Mouse (Mus musculus): ENCODE measurements around the gene Usp35. TPM values are rescaled to one million over a fixed set of nuclear protein-coding genes. Genes with fewer than 3 reads are reported as not detected.
A peak's percentile ranks its signal among the peaks of the same experiment; 100 is the strongest.

Gene Usp35
- polyA plus RNA-seq, 1 experiment from 2014 or later = 2.2 TPM

DNA sequence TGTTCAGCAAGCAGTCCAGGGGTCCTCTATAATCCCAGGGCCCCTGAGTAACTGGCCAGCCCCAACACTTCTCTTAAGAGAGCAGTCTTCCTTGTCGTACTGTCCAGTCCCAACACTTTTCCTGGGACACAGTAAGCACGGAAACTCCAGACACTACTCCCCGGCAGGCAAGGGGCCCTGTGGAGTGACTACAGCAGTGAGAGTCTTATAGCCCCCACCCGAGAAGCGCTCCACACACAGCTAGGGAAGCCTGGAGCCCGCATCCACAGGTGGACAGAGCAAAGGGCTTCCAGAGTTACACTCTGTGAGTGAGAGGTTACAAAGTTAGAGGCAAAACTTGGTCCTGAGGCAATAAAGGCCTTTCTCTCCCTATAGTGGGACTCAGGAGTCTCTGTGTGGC is 17.6 kb upstream of the Usp35 start:
- DNase-seq (ENCODE audit: low spot score) (no peak), ATAC-seq (ENCODE audit: low read depth) (no peak)
- no peak overlapping the region for H3K9ac ChIP-seq (ENCODE audit: low read depth, low read length)
- 82% methylated on average over 6 of the region's 6 CpGs for WGBS
- H3K4me3 ChIP-seq (ENCODE audit: low read depth, low read length) = no peak overlapping the region
- H3K4me1 ChIP-seq (ENCODE audit: control insufficient read depth, insufficient read depth, low read length) = peaks cover 9% of the 10 kb centered on the region
- H3K27ac ChIP-seq (replicated peaks; ENCODE audit: low read depth, low read length) = no peak overlapping the region
- H3K9me3 ChIP-seq (ENCODE audit: control insufficient read depth, low read length) = no peaks in the 10 kb centered on the region
- no peaks in the 10 kb centered on the region for H3K27me3 ChIP-seq (replicated peaks; ENCODE audit: control insufficient read depth, insufficient read depth, low read length)
- H3K36me3 ChIP-seq (ENCODE audit: control insufficient read depth, insufficient read depth, low read length) = no peaks in the 10 kb centered on the region
- no peak overlapping the region for H3K4me2 ChIP-seq (ENCODE audit: low read depth, low read length)

DNA sequence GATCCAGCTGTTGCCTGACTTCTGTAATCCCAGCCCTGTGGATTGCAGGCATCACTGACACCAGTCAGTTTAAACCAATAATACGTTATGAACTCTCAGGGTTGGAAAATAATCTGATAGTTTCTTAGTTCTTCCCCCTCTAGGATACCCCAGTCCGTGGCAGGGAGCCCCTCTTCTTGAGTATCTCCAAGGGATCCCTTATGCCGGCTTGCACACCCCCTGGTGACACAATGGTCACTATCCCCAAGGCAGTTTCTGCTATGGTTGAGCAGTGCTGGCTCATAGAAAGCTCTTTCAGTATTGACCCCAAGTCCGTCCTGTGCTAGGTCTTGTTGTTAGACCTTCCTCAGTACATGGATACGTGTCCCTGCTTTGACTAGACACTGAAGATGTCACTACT is 17.0 kb upstream of the Usp35 start:
- no peak overlapping the region for H3K27ac ChIP-seq (replicated peaks; ENCODE audit: low read depth, low read length)
- peaks cover 9% of the 10 kb centered on the region for H3K4me1 ChIP-seq (ENCODE audit: control insufficient read depth, insufficient read depth, low read length)
- no peak overlapping the region for H3K9ac ChIP-seq (ENCODE audit: low read depth, low read length)
- WGBS = 69% methylated on average over 5 of the region's 5 CpGs
- H3K27me3 ChIP-seq (replicated peaks; ENCODE audit: control insufficient read depth, insufficient read depth, low read length) = no peaks in the 10 kb centered on the region
- H3K4me2 ChIP-seq (ENCODE audit: low read depth, low read length) = no peak overlapping the region
- DNase-seq (ENCODE audit: low spot score) = no peak
- no peak for ATAC-seq (ENCODE audit: low read depth)
- H3K36me3 ChIP-seq (ENCODE audit: control insufficient read depth, insufficient read depth, low read length) = no peaks in the 10 kb centered on the region
- H3K9me3 ChIP-seq (ENCODE audit: control insufficient read depth, low read length) = no peaks in the 10 kb centered on the region
- no peak overlapping the region for H3K4me3 ChIP-seq (ENCODE audit: low read depth, low read length)

DNA sequence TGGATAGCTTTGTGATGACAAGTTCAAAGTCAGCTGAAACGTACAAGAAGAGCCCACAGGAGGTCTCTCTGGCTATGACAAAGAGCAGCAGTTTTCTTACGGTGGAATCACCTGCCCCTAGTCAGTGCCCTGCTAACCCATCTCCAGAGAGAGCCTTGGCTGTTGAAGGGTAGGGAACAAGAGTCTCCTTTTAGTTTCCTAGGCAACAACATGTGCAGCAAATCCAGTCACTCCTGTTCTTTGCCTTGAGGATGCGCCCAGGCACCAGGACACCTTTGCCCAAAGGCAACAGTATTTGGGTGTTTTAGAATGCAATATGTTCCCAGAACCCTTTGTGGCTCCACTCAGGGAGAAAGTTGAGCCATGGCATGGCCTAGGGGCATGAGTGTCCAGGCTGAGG is 16.5 kb upstream of the Usp35 start:
- DNase-seq (ENCODE audit: low spot score) (no peak), ATAC-seq (ENCODE audit: low read depth) (no peak)
- H3K4me2 ChIP-seq (ENCODE audit: low read depth, low read length) = no peak overlapping the region
- 82% methylated on average over 3 of the region's 3 CpGs for WGBS
- no peak overlapping the region for H3K4me3 ChIP-seq (ENCODE audit: low read depth, low read length)
- H3K36me3 ChIP-seq (ENCODE audit: control insufficient read depth, insufficient read depth, low read length) = no peaks in the 10 kb centered on the region
- H3K9ac ChIP-seq (ENCODE audit: low read depth, low read length) = no peak overlapping the region
- no peaks in the 10 kb centered on the region for H3K9me3 ChIP-seq (ENCODE audit: control insufficient read depth, low read length)
- peaks cover 9% of the 10 kb centered on the region for H3K4me1 ChIP-seq (ENCODE audit: control insufficient read depth, insufficient read depth, low read length)
- H3K27ac ChIP-seq (replicated peaks; ENCODE audit: low read depth, low read length) = no peak overlapping the region
- no peaks in the 10 kb centered on the region for H3K27me3 ChIP-seq (replicated peaks; ENCODE audit: control insufficient read depth, insufficient read depth, low read length)

DNA sequence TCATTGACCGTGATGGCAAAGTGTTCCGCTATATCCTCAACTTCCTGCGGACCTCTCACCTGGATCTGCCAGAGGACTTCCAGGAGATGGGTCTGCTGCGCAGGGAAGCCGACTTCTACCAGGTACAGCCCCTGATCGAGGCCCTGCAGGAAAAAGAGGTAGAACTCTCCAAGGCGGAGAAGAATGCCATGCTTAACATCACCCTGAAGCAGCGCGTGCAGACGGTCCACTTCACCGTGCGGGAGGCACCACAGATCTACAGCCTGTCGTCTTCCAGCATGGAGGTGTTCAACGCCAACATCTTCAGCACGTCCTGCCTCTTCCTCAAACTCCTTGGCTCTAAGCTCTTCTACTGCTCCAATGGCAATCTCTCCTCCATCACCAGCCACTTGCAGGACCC is 15.6 kb upstream of the Usp35 start:
- WGBS = over 99% methylated on average over 15 of the region's 15 CpGs
- ATAC-seq (ENCODE audit: low read depth) = no peak
- H3K4me1 ChIP-seq (ENCODE audit: control insufficient read depth, insufficient read depth, low read length) = peaks cover 9% of the 10 kb centered on the region
- no peak overlapping the region for H3K9ac ChIP-seq (ENCODE audit: low read depth, low read length)
- no peaks in the 10 kb centered on the region for H3K36me3 ChIP-seq (ENCODE audit: control insufficient read depth, insufficient read depth, low read length)
- no peak overlapping the region for H3K4me3 ChIP-seq (ENCODE audit: low read depth, low read length)
- no peak overlapping the region for H3K4me2 ChIP-seq (ENCODE audit: low read depth, low read length)
- H3K9me3 ChIP-seq (ENCODE audit: control insufficient read depth, low read length) = no peaks in the 10 kb centered on the region
- DNase-seq (ENCODE audit: low spot score) = no peak
- H3K27ac ChIP-seq (replicated peaks; ENCODE audit: low read depth, low read length) = no peak overlapping the region
- no peaks in the 10 kb centered on the region for H3K27me3 ChIP-seq (replicated peaks; ENCODE audit: control insufficient read depth, insufficient read depth, low read length)

DNA sequence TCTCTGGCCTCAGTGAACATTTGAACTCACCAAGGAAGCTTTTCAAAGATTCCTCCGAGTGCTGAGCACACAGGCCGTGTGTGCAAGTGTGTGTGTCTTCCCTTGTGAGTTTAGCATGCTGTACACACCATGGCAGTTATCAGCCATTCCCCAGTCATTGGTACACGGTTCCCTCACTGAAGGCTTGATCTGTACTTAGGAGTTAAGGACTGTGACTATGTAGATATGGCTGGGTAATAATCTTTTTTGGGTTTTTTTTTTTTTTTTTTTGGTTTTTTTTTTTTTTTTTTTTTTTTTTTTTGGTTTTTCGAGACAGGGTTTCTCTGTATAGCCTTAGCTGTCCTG is 15.0 kb upstream of the Usp35 start:
- WGBS = 71% methylated on average over 4 of the region's 4 CpGs
- no peaks in the 10 kb centered on the region for H3K9me3 ChIP-seq (ENCODE audit: control insufficient read depth, low read length)
- DNase-seq (ENCODE audit: low spot score) = no peak

DNA sequence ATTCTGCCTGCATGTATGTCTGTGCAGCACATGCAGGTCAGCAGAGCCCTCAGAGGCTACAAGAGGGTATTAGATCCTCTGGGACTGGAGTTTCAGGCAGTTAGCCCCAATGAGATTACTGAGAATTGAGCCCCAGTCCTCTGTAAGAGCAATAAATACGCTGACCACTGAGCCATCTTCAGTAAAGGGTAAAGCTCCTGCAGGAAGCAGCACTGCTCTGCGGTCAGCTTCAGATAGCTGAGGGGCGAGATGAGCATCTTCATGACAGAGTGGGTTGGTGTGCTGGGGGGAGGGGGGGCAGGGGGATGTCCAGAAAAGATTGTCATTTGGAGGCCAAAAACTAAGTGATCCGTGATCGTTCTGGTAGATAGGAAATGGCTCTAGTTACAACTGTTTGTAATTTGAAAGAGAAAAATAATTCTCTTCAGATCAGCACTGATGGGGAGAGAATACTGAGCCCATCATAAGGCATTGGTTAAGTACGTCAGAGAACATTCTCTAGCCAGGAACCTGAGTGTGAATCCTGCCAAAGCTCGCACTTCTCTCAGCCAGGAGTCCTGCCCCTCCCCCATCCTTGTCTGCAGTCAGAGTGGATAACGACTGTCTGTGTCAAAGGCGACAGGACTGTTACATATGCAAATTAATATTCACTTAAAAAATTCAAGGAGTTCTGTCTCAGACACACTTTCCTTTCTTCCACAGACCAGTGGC is 14.4 kb upstream of the Usp35 start:
- no peak overlapping the region for H3K9ac ChIP-seq (ENCODE audit: low read depth, low read length)
- no peaks in the 10 kb centered on the region for H3K9me3 ChIP-seq (ENCODE audit: control insufficient read depth, low read length)
- no peak overlapping the region for H3K4me3 ChIP-seq (ENCODE audit: low read depth, low read length)
- H3K4me2 ChIP-seq (ENCODE audit: low read depth, low read length) = no peak overlapping the region
- no peak overlapping the region for H3K27ac ChIP-seq (replicated peaks; ENCODE audit: low read depth, low read length)
- peaks cover 9% of the 10 kb centered on the region for H3K4me1 ChIP-seq (ENCODE audit: control insufficient read depth, insufficient read depth, low read length)
- no peak for DNase-seq (ENCODE audit: low spot score)
- no peaks in the 10 kb centered on the region for H3K27me3 ChIP-seq (replicated peaks; ENCODE audit: control insufficient read depth, insufficient read depth, low read length)
- no peak for ATAC-seq (ENCODE audit: low read depth)
- H3K36me3 ChIP-seq (ENCODE audit: control insufficient read depth, insufficient read depth, low read length) = no peaks in the 10 kb centered on the region
- WGBS = 65% methylated on average over 9 of the region's 9 CpGs

More for the DNA sequence above, 15.0 kb upstream of the Usp35 start:
- Histone ChIP-seq H3K4me3 (ENCODE audit: low read depth, low read length) (no peak overlapping the region), H3K4me2 (ENCODE audit: low read depth, low read length) (no peak overlapping the region), H3K27ac (replicated peaks; ENCODE audit: low read depth, low read length) (no peak overlapping the region), H3K36me3 (ENCODE audit: control insufficient read depth, insufficient read depth, low read length) (no peaks in the 10 kb centered on the region), H3K4me1 (ENCODE audit: control insufficient read depth, insufficient read depth, low read length) (peaks cover 9% of the 10 kb centered on the region), H3K9ac (ENCODE audit: low read depth, low read length) (no peak overlapping the region), H3K27me3 (replicated peaks; ENCODE audit: control insufficient read depth, insufficient read depth, low read length) (no peaks in the 10 kb centered on the region)
- no peak for ATAC-seq (ENCODE audit: low read depth)

DNA sequence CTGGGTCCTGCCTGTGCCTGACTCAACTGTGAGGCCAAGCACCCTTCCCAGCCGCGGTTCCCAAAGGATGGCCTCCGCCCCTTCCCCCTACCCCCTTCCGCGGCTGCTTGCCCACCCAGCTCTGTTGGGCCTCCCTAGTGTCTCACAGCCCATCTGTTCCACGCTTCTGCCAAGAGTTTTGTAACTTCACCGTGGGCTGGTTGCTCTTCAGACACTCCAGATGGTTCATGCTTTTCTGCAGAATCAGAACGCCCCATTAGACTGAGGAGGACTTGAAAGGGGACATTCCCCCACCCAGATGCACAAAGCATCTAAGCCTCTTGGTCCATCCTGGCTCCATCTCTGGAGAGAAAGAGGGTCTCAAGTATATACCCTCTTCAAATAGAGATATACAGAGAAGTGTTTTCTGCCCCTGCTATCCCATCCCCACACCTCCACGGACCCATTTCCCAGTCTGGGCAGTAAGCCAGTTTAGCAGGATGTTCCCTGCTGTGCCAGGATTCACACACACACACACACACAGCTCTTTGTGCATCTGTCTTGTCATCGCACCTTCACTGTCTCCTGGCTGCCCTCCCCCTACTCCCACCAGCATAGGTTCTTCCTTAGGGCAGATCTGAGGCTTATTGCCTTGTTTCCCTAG is 13.5 kb upstream of the Usp35 start:
- peak; percentile 55 for DNase-seq (ENCODE audit: low spot score)
- H3K4me1 ChIP-seq (ENCODE audit: control insufficient read depth, insufficient read depth, low read length) = peaks cover 9% of the 10 kb centered on the region

DNA sequence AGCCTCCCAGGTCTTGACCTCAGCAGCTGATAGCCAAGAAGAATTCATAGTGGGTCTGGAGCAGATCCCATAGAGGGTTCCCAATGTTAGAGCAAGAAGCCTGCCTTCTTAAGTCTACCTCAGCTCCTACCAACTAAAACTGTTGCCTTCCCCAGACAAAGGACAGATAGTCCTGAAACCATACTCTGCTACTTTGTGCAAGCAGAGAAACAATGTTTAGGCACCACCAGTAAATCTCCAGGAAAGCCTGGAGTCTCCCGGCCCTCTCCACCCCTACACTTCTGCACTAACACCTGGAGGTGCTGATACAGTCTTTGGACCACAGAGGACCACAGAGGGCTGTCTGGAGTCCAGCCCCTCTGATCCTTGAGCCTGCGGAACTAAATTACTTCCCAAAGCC is 12.8 kb upstream of the Usp35 start:
- Histone ChIP-seq H3K4me2 (ENCODE audit: low read depth, low read length) (no peak overlapping the region), H3K27ac (replicated peaks; ENCODE audit: low read depth, low read length) (no peak overlapping the region), H3K36me3 (ENCODE audit: control insufficient read depth, insufficient read depth, low read length) (no peaks in the 10 kb centered on the region), H3K27me3 (replicated peaks; ENCODE audit: control insufficient read depth, insufficient read depth, low read length) (no peaks in the 10 kb centered on the region), H3K9me3 (ENCODE audit: control insufficient read depth, low read length) (no peaks in the 10 kb centered on the region), H3K9ac (ENCODE audit: low read depth, low read length) (no peak overlapping the region), H3K4me3 (ENCODE audit: low read depth, low read length) (no peak overlapping the region), H3K4me1 (ENCODE audit: control insufficient read depth, insufficient read depth, low read length) (peaks cover 9% of the 10 kb centered on the region)
- DNase-seq (ENCODE audit: low spot score) (no peak), ATAC-seq (ENCODE audit: low read depth) (no peak)
- 75% methylated on average over 2 of the region's 2 CpGs for WGBS

More for the DNA sequence above, 13.5 kb upstream of the Usp35 start:
- Histone ChIP-seq H3K4me2 (ENCODE audit: low read depth, low read length) (no peak overlapping the region), H3K27me3 (replicated peaks; ENCODE audit: control insufficient read depth, insufficient read depth, low read length) (no peaks in the 10 kb centered on the region), H3K36me3 (ENCODE audit: control insufficient read depth, insufficient read depth, low read length) (no peaks in the 10 kb centered on the region), H3K9ac (ENCODE audit: low read depth, low read length) (no peak overlapping the region), H3K4me3 (ENCODE audit: low read depth, low read length) (no peak overlapping the region), H3K9me3 (ENCODE audit: control insufficient read depth, low read length) (no peaks in the 10 kb centered on the region), H3K27ac (replicated peaks; ENCODE audit: low read depth, low read length) (no peak overlapping the region)
- peak; percentile 60 for ATAC-seq (ENCODE audit: low read depth)
- 60% methylated on average over 10 of the region's 10 CpGs for WGBS

DNA sequence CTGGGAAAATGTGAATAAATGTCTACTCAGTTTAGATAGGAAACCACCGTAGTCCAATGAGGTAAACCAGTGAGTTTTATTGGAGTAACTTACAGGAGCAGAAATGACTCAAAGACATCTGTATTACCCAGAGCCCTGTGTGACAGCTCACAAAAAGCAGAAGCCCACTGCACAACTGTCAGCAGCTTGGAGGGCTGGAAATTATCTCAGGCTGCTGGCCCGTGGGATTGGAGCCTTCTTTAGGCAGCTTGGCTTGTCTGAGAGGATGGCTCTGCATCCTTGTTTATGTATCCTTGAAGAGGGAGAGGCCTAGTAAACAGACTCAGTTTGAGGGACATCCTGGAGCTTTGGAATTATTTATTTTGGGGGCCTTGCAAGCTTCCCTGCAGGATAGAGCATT is 11.1 kb upstream of the Usp35 start:
- peaks cover 9% of the 10 kb centered on the region for H3K4me1 ChIP-seq (ENCODE audit: control insufficient read depth, insufficient read depth, low read length)
- H3K27ac ChIP-seq (replicated peaks; ENCODE audit: low read depth, low read length) = no peak overlapping the region
- 74% methylated on average over 2 of the region's 2 CpGs for WGBS

More for the DNA sequence above, 11.1 kb upstream of the Usp35 start:
- no peak overlapping the region for H3K4me2 ChIP-seq (ENCODE audit: low read depth, low read length)
- no peak overlapping the region for H3K9ac ChIP-seq (ENCODE audit: low read depth, low read length)
- DNase-seq (ENCODE audit: low spot score) (peak; percentile 23), ATAC-seq (ENCODE audit: low read depth) (no peak)
- no peaks in the 10 kb centered on the region for H3K9me3 ChIP-seq (ENCODE audit: control insufficient read depth, low read length)
- no peaks in the 10 kb centered on the region for H3K36me3 ChIP-seq (ENCODE audit: control insufficient read depth, insufficient read depth, low read length)
- no peak overlapping the region for H3K4me3 ChIP-seq (ENCODE audit: low read depth, low read length)
- H3K27me3 ChIP-seq (replicated peaks; ENCODE audit: control insufficient read depth, insufficient read depth, low read length) = no peaks in the 10 kb centered on the region
